Mouse (Mus musculus): Measurements from ENCODE around the gene Sprtn.

Gene Sprtn

GRCm38 (mm10) chr8:124905482-124905881 lies 7.8 kb downstream of the Sprtn start:
- no peak for DNase-seq

- no peak for DNase-seq
These were observed 12.2 kb downstream of the Sprtn start for GRCm38 (mm10) chr8:124909936-124910335.

GRCm38 (mm10) chr8:124910349-124910748 lies 12.7 kb downstream of the Sprtn start:
- DNase-seq, result no peak

GRCm38 (mm10) chr8:124911938-124912872 lies 14.5 kb downstream of the Sprtn start:
- no peak for DNase-seq

GRCm38 (mm10) chr8:124914061-124914460 lies 16.4 kb downstream of the Sprtn start:
- DNase-seq, result no peak

- DNase-seq, result no peak
These were observed 20.2 kb downstream of the Sprtn start for GRCm38 (mm10) chr8:124917741-124918484.

GRCm38 (mm10) chr8:124921369-124922279 lies 23.9 kb downstream of the Sprtn start:
- no peak for DNase-seq

- DNase-seq, result no peak
These were observed 24.9 kb downstream of the Sprtn start for GRCm38 (mm10) chr8:124922490-124923089.

GRCm38 (mm10) chr8:124923971-124924652 lies 26.4 kb downstream of the Sprtn start:
- DNase-seq, result no peak

GRCm38 (mm10) chr8:124925544-124926266 lies 28.0 kb downstream of the Sprtn start:
- peak; percentile 33 for DNase-seq

GRCm38 (mm10) chr8:124926351-124926771 lies 28.7 kb downstream of the Sprtn start:
- no peak for DNase-seq

- DNase-seq, result no peak
These were observed 31.3 kb downstream of the Sprtn start for GRCm38 (mm10) chr8:124929006-124929405.

- DNase-seq, result no peak
These were observed 32.4 kb downstream of the Sprtn start for GRCm38 (mm10) chr8:124930086-124930485.

- DNase-seq, result no peak
These were observed 33.0 kb downstream of the Sprtn start for GRCm38 (mm10) chr8:124930649-124931048.

GRCm38 (mm10) chr8:124932435-124932834 lies 34.7 kb downstream of the Sprtn start:
- no peak for DNase-seq

GRCm38 (mm10) chr8:124935116-124935515 lies 37.4 kb downstream of the Sprtn start:
- DNase-seq, result no peak

- DNase-seq, result no peak
These were observed 39.0 kb downstream of the Sprtn start for GRCm38 (mm10) chr8:124936699-124937098.

- DNase-seq, result no peak
These were observed 39.6 kb downstream of the Sprtn start for GRCm38 (mm10) chr8:124937293-124937692.

GRCm38 (mm10) chr8:124943801-124944200 lies 46.1 kb downstream of the Sprtn start:
- no peak for DNase-seq

GRCm38 (mm10) chr8:124944406-124944805 lies 46.7 kb downstream of the Sprtn start:
- no peak for DNase-seq
